Mouse (Mus musculus) kidney, embryonic 16.5 days (tissue): ENCODE data around the gene Rnf208. TPM values are rescaled to one million over a fixed set of nuclear protein-coding genes. Genes with fewer than 3 reads are reported as not detected.

Experiments used
- ATAC-seq: fragments of 200-750 bp; cut with Nextera tagmentation; 2 replicates; pipeline ENCODE4 v1.8.0; 2017; ENCODE audit warnings: moderate TSS enrichment; ENCODE audit not compliant: low FRiP score, low TSS enrichment
- H3K27ac ChIP-seq: fragments of 300-500 bp; sonication (generic); 2 replicates; pipeline ENCODE4 v1.5.1; 2014; ENCODE audit warnings: low read length
- H3K27me3 ChIP-seq: fragments of 300-500 bp; sonication (generic); 2 replicates; pipeline ENCODE4 v1.6.1; 2014; ENCODE audit warnings: low read length, control low read depth, mixed read lengths; ENCODE audit not compliant: insufficient read depth
- H3K36me3 ChIP-seq: fragments of 300-500 bp; sonication (generic); 2 replicates; pipeline ENCODE4 v1.6.1; 2014; ENCODE audit warnings: low read length, control low read depth, mixed read lengths; ENCODE audit not compliant: insufficient read depth
- H3K4me1 ChIP-seq: fragments of 300-500 bp; sonication (generic); 2 replicates; pipeline ENCODE4 v1.6.1; 2014; ENCODE audit warnings: low read length, control low read depth, mixed read lengths; ENCODE audit not compliant: insufficient read depth
- H3K4me2 ChIP-seq: fragments of 300-500 bp; sonication (generic); replicated peaks from 2 replicates; pipeline ENCODE4 v1.6.1; 2014; ENCODE audit warnings: low read depth, low read length
- H3K4me3 ChIP-seq: fragments of 300-500 bp; sonication (generic); 2 replicates; pipeline ENCODE4 v1.5.1; 2014; ENCODE audit warnings: mild to moderate bottlenecking, low read length
- H3K9ac ChIP-seq: fragments of 300-500 bp; sonication (generic); replicated peaks from 2 replicates; pipeline ENCODE4 v1.6.1; 2014; ENCODE audit warnings: low read length
- H3K9me3 ChIP-seq: fragments of 300-500 bp; sonication (generic); 2 replicates; pipeline ENCODE4 v1.6.1; 2016; ENCODE audit warnings: low read length, control low read depth
- WGBS: fragments of 180-500 bp; shearing (Covaris S2); extraction: QIAGEN DNeasy Blood & Tissue Kit; methylation state at CpG from one replicate; pipeline ENCODE4 v1.1.7; 2014; 5-methylcytosine and 5-hydroxymethylcytosine counted together
- polyA plus RNA-seq: library from polyadenylated mRNA; unstranded; fragments of >200 nt; fragmentation: Nextera tagmentation; extraction: Ambion mirVana; gene quantifications from 2 replicates; pipeline ENCODE4 v1.2.1, GENCODE M21; 2015

Gene Rnf208
- polyA plus RNA-seq, 1 experiment from 2014 or later, result 26.3 TPM

- peak within 1 kb of the TSS; percentile 63; the same call in 1 of the 2 replicates for H3K27ac ChIP-seq
- peaks cover 53% of the 10 kb centered on the region for H3K27me3 ChIP-seq
- H3K4me3 ChIP-seq, result no peak within 1 kb of the TSS
- 84% methylated on average over 6 of the region's 6 CpGs for WGBS
- H3K9ac ChIP-seq, result no peak within 1 kb of the TSS
- H3K36me3 ChIP-seq, result peaks cover 25% of the 10 kb centered on the region
- H3K9me3 ChIP-seq, result no peaks in the 10 kb centered on the region
- no peak for ATAC-seq
- peaks cover 24% of the 10 kb centered on the region for H3K4me1 ChIP-seq
- H3K4me2 ChIP-seq, result no peak within 1 kb of the TSS
Observed at GRCm38 (mm10) chr2:25287927-25288649, 46.0 kb downstream of the Rnf208 start, which contains the start of gene Tmem210. TSS of gene Tmem210 (plus strand) at chr2:25288145.

- no peak overlapping the region for H3K27ac ChIP-seq
- H3K4me3 ChIP-seq, result no peak overlapping the region
- no peak for ATAC-seq
- H3K4me2 ChIP-seq, result no peak overlapping the region
- H3K9ac ChIP-seq, result no peak overlapping the region
- H3K27me3 ChIP-seq, result peaks cover 55% of the 10 kb centered on the region
- no peaks in the 10 kb centered on the region for H3K9me3 ChIP-seq
- H3K36me3 ChIP-seq, result peaks cover 21% of the 10 kb centered on the region
- WGBS, result 84% methylated on average over 7 of the region's 7 CpGs
- peaks cover 24% of the 10 kb centered on the region for H3K4me1 ChIP-seq
Observed at GRCm38 (mm10) chr2:25288734-25289345, 46.8 kb downstream of the Rnf208 start.

- Histone ChIP-seq H3K27me3 (peaks cover 55% of the 10 kb centered on the region), H3K27ac (no peak within 1 kb of the TSS), H3K36me3 (peaks cover 13% of the 10 kb centered on the region), H3K9me3 (no peaks in the 10 kb centered on the region), H3K4me1 (peaks cover 24% of the 10 kb centered on the region), H3K4me2 (peak within 1 kb of the TSS; percentile 37), H3K9ac (no peak within 1 kb of the TSS), H3K4me3 (peak within 1 kb of the TSS; percentile 16)
- no peak for ATAC-seq
- 9% methylated on average over 11 of the region's 11 CpGs for WGBS
Observed at GRCm38 (mm10) chr2:25289651-25290050, 47.6 kb downstream of the Rnf208 start, which contains the start of gene Lrrc26. TSS of gene Lrrc26 (plus strand) at chr2:25289915.

- ATAC-seq, result no peak
- WGBS, result 1% methylated on average over 54 of the region's 54 CpGs
- Histone ChIP-seq H3K27ac (no peak overlapping the region), H3K4me3 (peak overlapping the region; percentile 16), H3K36me3 (peaks cover 7% of the 10 kb centered on the region), H3K27me3 (peaks cover 60% of the 10 kb centered on the region), H3K9ac (no peak overlapping the region), H3K4me1 (peaks cover 24% of the 10 kb centered on the region), H3K4me2 (peak overlapping the region; percentile 37), H3K9me3 (no peaks in the 10 kb centered on the region)
Observed at GRCm38 (mm10) chr2:25290101-25290815, 48.2 kb downstream of the Rnf208 start.

GRCm38 (mm10) chr2:25290816-25291130 lies 48.7 kb downstream of the Rnf208 start:
- peaks cover 2% of the 10 kb centered on the region; the same call in 1 of the 2 replicates for H3K36me3 ChIP-seq
- no peaks in the 10 kb centered on the region for H3K9me3 ChIP-seq
- peak overlapping the region; percentile 16 for H3K4me3 ChIP-seq
- ATAC-seq, result no peak
- H3K27me3 ChIP-seq, result peaks cover 62% of the 10 kb centered on the region
- H3K4me1 ChIP-seq, result peaks cover 24% of the 10 kb centered on the region
- peak overlapping the region; percentile 37 for H3K4me2 ChIP-seq
- no peak overlapping the region for H3K27ac ChIP-seq
- H3K9ac ChIP-seq, result no peak overlapping the region
- under 1% methylated on average over 18 of the region's 18 CpGs for WGBS

- Histone ChIP-seq H3K9me3 (no peaks in the 10 kb centered on the region), H3K4me2 (peak overlapping the region; percentile 57), H3K36me3 (no peaks in the 10 kb centered on the region), H3K27ac (no peak overlapping the region), H3K4me3 (peak overlapping the region; percentile 38), H3K27me3 (peaks cover 62% of the 10 kb centered on the region), H3K9ac (no peak overlapping the region), H3K4me1 (peaks cover 24% of the 10 kb centered on the region)
- WGBS, result 6% methylated on average over 30 of the region's 32 CpGs
- no peak for ATAC-seq
Observed at GRCm38 (mm10) chr2:25291184-25292053, 49.4 kb downstream of the Rnf208 start.

GRCm38 (mm10) chr2:25292054-25292544 lies 50.0 kb downstream of the Rnf208 start:
- peak; percentile 46 for ATAC-seq
- Histone ChIP-seq H3K9ac (0 out of 2 replicates have a peak overlapping the region, but pooled peaks have one; percentile 41), H3K36me3 (no peaks in the 10 kb centered on the region), H3K4me3 (peak overlapping the region; percentile 38), H3K4me2 (peak overlapping the region; percentile 57), H3K4me1 (peaks cover 24% of the 10 kb centered on the region), H3K9me3 (no peaks in the 10 kb centered on the region), H3K27ac (no peak overlapping the region), H3K27me3 (peaks cover 62% of the 10 kb centered on the region)
- whole genome bisulfite sequencing, result 3% methylated on average over 32 of the region's 43 CpGs

GRCm38 (mm10) chr2:25292856-25293255 lies 50.8 kb downstream of the Rnf208 start:
- no peaks in the 10 kb centered on the region for H3K36me3 ChIP-seq
- H3K9ac ChIP-seq, result no peak overlapping the region
- H3K9me3 ChIP-seq, result no peaks in the 10 kb centered on the region
- no peak for ATAC-seq
- peaks cover 62% of the 10 kb centered on the region for H3K27me3 ChIP-seq
- WGBS, result 0% methylated on average over 1 of the region's 1 CpGs
- H3K27ac ChIP-seq, result no peak overlapping the region
- peaks cover 24% of the 10 kb centered on the region for H3K4me1 ChIP-seq
- no peak overlapping the region for H3K4me2 ChIP-seq
- no peak overlapping the region; the same call in 1 of the 2 replicates for H3K4me3 ChIP-seq

- Histone ChIP-seq H3K9ac (no peak overlapping the region), H3K9me3 (no peaks in the 10 kb centered on the region), H3K27me3 (peaks cover 53% of the 10 kb centered on the region), H3K4me2 (no peak overlapping the region), H3K27ac (no peak overlapping the region), H3K36me3 (no peaks in the 10 kb centered on the region), H3K4me3 (no peak overlapping the region), H3K4me1 (peaks cover 24% of the 10 kb centered on the region)
- no peak for ATAC-seq
- WGBS, result 70% methylated on average over 9 of the region's 9 CpGs
Observed at GRCm38 (mm10) chr2:25293706-25294105, 51.7 kb downstream of the Rnf208 start.
